Mouse (Mus musculus): Measurements from ENCODE around the gene 4930404H24Rik. TPM values are rescaled to one million over a fixed set of nuclear protein-coding genes. Genes with fewer than 3 reads are reported as not detected.

Gene 4930404H24Rik
- polyA plus RNA-seq, 1 experiment from 2014 or later, result not detected

GRCm38 (mm10) chr2:153526850-153527530 lies 34.4 kb downstream of the 4930404H24Rik start:
- Histone ChIP-seq H3K4me3 (replicated peaks) (peak overlapping the region; percentile 95), H3K27me3 (peaks cover 17% of the 10 kb centered on the region), H3K4me2 (peak overlapping the region; percentile 99), H3K4me1 (replicated peaks) (peaks cover 86% of the 10 kb centered on the region), H3K9me3 (replicated peaks) (no peaks in the 10 kb centered on the region), H3K27ac (peak overlapping the region; percentile 92), H3K36me3 (no peaks in the 10 kb centered on the region), H3K9ac (peak overlapping the region; percentile 92)
- WGBS (ENCODE audit: insufficient replicate concordance), result 62% methylated on average over 9 of the region's 9 CpGs
- ATAC-seq (ENCODE audit: low read depth), result no peak
- no peak for DNase-seq

- H3K27ac ChIP-seq, result peak overlapping the region; percentile 92
- DNase-seq (peak; percentile 56), ATAC-seq (ENCODE audit: low read depth) (peak; percentile 26)
- peaks cover 17% of the 10 kb centered on the region for H3K27me3 ChIP-seq
- WGBS (ENCODE audit: insufficient replicate concordance), result 2% methylated on average over 69 of the region's 85 CpGs
- peaks cover 78% of the 10 kb centered on the region for H3K4me1 ChIP-seq (replicated peaks)
- H3K9me3 ChIP-seq (replicated peaks), result no peaks in the 10 kb centered on the region
- H3K4me2 ChIP-seq, result peak overlapping the region; percentile 99
- peak overlapping the region; percentile 95 for H3K4me3 ChIP-seq (replicated peaks)
- no peaks in the 10 kb centered on the region for H3K36me3 ChIP-seq
- H3K9ac ChIP-seq, result peak overlapping the region; percentile 92
Observed at GRCm38 (mm10) chr2:153527580-153528531, 35.3 kb downstream of the 4930404H24Rik start.

GRCm38 (mm10) chr2:153528571-153529364 lies 36.2 kb downstream of the 4930404H24Rik start:
- DNase-seq, result no peak
- Histone ChIP-seq H3K9ac (peak overlapping the region; percentile 92), H3K36me3 (no peaks in the 10 kb centered on the region), H3K27me3 (peaks cover 17% of the 10 kb centered on the region), H3K27ac (peak overlapping the region; percentile 92), H3K9me3 (replicated peaks) (no peaks in the 10 kb centered on the region), H3K4me1 (replicated peaks) (peaks cover 69% of the 10 kb centered on the region), H3K4me3 (replicated peaks) (peak overlapping the region; percentile 95), H3K4me2 (peak overlapping the region; percentile 99)
- 0% methylated on average over 36 of the region's 70 CpGs for WGBS (ENCODE audit: insufficient replicate concordance)
- peak; percentile 8 for ATAC-seq (ENCODE audit: low read depth)

- H3K4me3 ChIP-seq (replicated peaks), result peak overlapping the region; percentile 95
- ATAC-seq (ENCODE audit: low read depth) (no peak; the same call in 1 of the 2 replicates), DNase-seq (peak; percentile 52)
- H3K27me3 ChIP-seq, result peaks cover 17% of the 10 kb centered on the region
- peak overlapping the region; percentile 92 for H3K9ac ChIP-seq
- peak overlapping the region; percentile 92 for H3K27ac ChIP-seq
- peaks cover 65% of the 10 kb centered on the region for H3K4me1 ChIP-seq (replicated peaks)
- H3K9me3 ChIP-seq (replicated peaks), result no peaks in the 10 kb centered on the region
- H3K4me2 ChIP-seq, result peak overlapping the region; percentile 99
- under 1% methylated on average over 52 of the region's 53 CpGs for WGBS (ENCODE audit: insufficient replicate concordance)
- no peaks in the 10 kb centered on the region for H3K36me3 ChIP-seq
Observed at GRCm38 (mm10) chr2:153529365-153529781, 36.8 kb downstream of the 4930404H24Rik start.

- WGBS (ENCODE audit: insufficient replicate concordance), result 3% methylated on average over 57 of the region's 86 CpGs
- DNase-seq (no peak), ATAC-seq (ENCODE audit: low read depth) (peak; percentile 3)
- peaks cover 64% of the 10 kb centered on the region for H3K4me1 ChIP-seq (replicated peaks)
- H3K9me3 ChIP-seq (replicated peaks), result no peaks in the 10 kb centered on the region
- H3K4me2 ChIP-seq, result peak within 1 kb of the TSS; percentile 99
- peaks cover 17% of the 10 kb centered on the region for H3K27me3 ChIP-seq
- no peaks in the 10 kb centered on the region for H3K36me3 ChIP-seq
- peak within 1 kb of the TSS; percentile 92 for H3K9ac ChIP-seq
- H3K27ac ChIP-seq, result peak within 1 kb of the TSS; percentile 92
- peak within 1 kb of the TSS; percentile 95 for H3K4me3 ChIP-seq (replicated peaks)
Observed at GRCm38 (mm10) chr2:153529931-153530766, 37.6 kb downstream of the 4930404H24Rik start, which contains the start of gene Nol4l. Gene Nol4l, minus strand, starts transcription at chr2:153529971.

- Histone ChIP-seq H3K4me3 (replicated peaks) (no peak overlapping the region), H3K4me1 (replicated peaks) (peaks cover 60% of the 10 kb centered on the region), H3K9ac (peak overlapping the region; percentile 92; the same call in 1 of the 2 replicates), H3K4me2 (peak overlapping the region; percentile 99), H3K27ac (no peak overlapping the region), H3K9me3 (replicated peaks) (no peaks in the 10 kb centered on the region), H3K36me3 (no peaks in the 10 kb centered on the region), H3K27me3 (peaks cover 17% of the 10 kb centered on the region)
- ATAC-seq (ENCODE audit: low read depth) (no peak), DNase-seq (no peak)
- WGBS (ENCODE audit: insufficient replicate concordance), result 38% methylated on average over 5 of the region's 5 CpGs
Observed at GRCm38 (mm10) chr2:153530948-153531347, 38.4 kb downstream of the 4930404H24Rik start.

- no peaks in the 10 kb centered on the region for H3K36me3 ChIP-seq
- H3K27me3 ChIP-seq, result peaks cover 17% of the 10 kb centered on the region
- no peak overlapping the region for H3K4me3 ChIP-seq (replicated peaks)
- no peak overlapping the region for H3K9ac ChIP-seq
- no peak overlapping the region for H3K27ac ChIP-seq
- DNase-seq (no peak), ATAC-seq (ENCODE audit: low read depth) (no peak)
- WGBS (ENCODE audit: insufficient replicate concordance), result 68% methylated on average over 1 of the region's 1 CpGs
- no peaks in the 10 kb centered on the region for H3K9me3 ChIP-seq (replicated peaks)
- H3K4me1 ChIP-seq (replicated peaks), result peaks cover 29% of the 10 kb centered on the region
- no peak overlapping the region for H3K4me2 ChIP-seq
Observed at GRCm38 (mm10) chr2:153533981-153534380, 41.4 kb downstream of the 4930404H24Rik start.

- Histone ChIP-seq H3K27ac (no peak overlapping the region), H3K9me3 (replicated peaks) (no peaks in the 10 kb centered on the region), H3K9ac (no peak overlapping the region), H3K4me2 (no peak overlapping the region), H3K4me3 (replicated peaks) (no peak overlapping the region), H3K27me3 (no peaks in the 10 kb centered on the region; the same call in 1 of the 2 replicates), H3K4me1 (replicated peaks) (peaks cover 43% of the 10 kb centered on the region), H3K36me3 (no peaks in the 10 kb centered on the region)
- WGBS (ENCODE audit: insufficient replicate concordance), result 76% methylated on average over 3 of the region's 3 CpGs
- DNase-seq, result no peak
- no peak for ATAC-seq (ENCODE audit: low read depth)
Observed at GRCm38 (mm10) chr2:153538898-153539297, 46.3 kb downstream of the 4930404H24Rik start.

GRCm38 (mm10) chr2:153542936-153543668 lies 50.5 kb downstream of the 4930404H24Rik start:
- peak overlapping the region; percentile 44 for H3K4me2 ChIP-seq
- H3K9me3 ChIP-seq (replicated peaks), result no peaks in the 10 kb centered on the region
- no peaks in the 10 kb centered on the region; the same call in 1 of the 2 replicates for H3K27me3 ChIP-seq
- H3K4me3 ChIP-seq (replicated peaks), result no peak overlapping the region
- H3K27ac ChIP-seq, result peak overlapping the region; percentile 87
- ATAC-seq (ENCODE audit: low read depth) (peak; percentile 72), DNase-seq (no peak)
- WGBS (ENCODE audit: insufficient replicate concordance), result 28% methylated on average over 8 of the region's 8 CpGs
- peak overlapping the region; percentile 60 for H3K9ac ChIP-seq
- H3K36me3 ChIP-seq, result no peaks in the 10 kb centered on the region
- peaks cover 72% of the 10 kb centered on the region for H3K4me1 ChIP-seq (replicated peaks)
